Mouse (Mus musculus) small intestine, adult 2 months (tissue): ENCODE data around the gene Hdac4.

Source experiments
- CTCF ChIP-seq: fragments of 200-500 bp; IDR thresholded peaks from 2 replicates; pipeline ENCODE4 v1.5.1; 2012; ENCODE audit warnings: low read depth, mild to moderate bottlenecking, control low read depth, inconsistent platforms, low read length, moderate library complexity, mixed read lengths; ENCODE audit not compliant: insufficient replicate concordance, insufficient read length; ENCODE audit errors: extremely low read depth
- POLR2A ChIP-seq: fragments of 200-500 bp; IDR thresholded peaks from 2 replicates; pipeline ENCODE4 v1.6.1; 2012; ENCODE audit warnings: low read depth, mild to moderate bottlenecking, control low read depth, inconsistent platforms, low read length, moderate library complexity

- TF ChIP-seq CTCF (no peak), POLR2A (no peak)
Observed at GRCm38 (mm10) chr1:92132181-92132580, 63.3 kb downstream of the Hdac4 start.
